Mouse (Mus musculus): Measurements from ENCODE around the gene Gm7029. TPM values are rescaled to one million over a fixed set of nuclear protein-coding genes. Genes with fewer than 3 reads are reported as not detected.
A peak's percentile ranks its signal among the peaks of the same experiment; 100 is the strongest.
"Not testable (repeated sequence)": the region's sequence is repeated elsewhere in the genome, so short reads cannot be mapped to it uniquely, and the experiment has no call there.

Gene Gm7029
- polyA plus RNA-seq, 1 experiment from 2014 or later, result not detected

DNA sequence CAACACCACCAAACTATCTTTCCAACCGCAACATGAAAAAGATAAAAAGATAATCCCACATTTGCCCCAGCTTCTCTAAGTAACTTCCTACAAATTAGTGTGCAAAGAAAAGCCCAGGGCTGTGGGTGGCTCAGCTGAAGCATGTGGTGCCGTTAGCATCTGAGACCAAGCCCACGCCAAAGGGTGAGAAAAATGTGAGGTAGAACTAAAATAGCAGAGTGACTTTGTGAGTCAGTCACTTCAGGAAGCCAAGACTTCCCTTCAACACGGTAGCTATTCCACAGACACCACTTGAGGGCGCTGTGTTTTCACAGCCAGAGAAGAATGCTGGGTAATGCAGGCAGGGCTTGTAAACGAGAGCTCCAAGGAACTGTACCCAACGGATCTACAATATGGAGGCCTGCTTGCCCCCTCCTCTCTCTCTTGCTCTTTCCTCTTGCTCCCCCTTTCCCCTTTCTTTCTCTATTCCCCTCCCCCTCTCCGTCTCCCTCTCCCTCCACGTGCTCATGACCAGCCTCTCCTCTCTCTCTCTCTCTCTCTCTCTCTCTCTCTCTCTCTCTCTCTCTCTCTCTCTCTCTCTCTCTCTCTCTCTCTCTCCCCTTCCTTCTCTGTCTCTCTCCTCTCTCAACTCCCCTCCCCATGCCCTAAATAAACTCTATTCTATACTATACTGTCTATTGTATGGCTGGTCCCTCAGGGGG, 8.2 kb upstream of the Gm7029 start:
- Histone ChIP-seq H3K4me1 (no peaks in the 10 kb centered on the region), H3K27me3 (replicated peaks) (no peaks in the 10 kb centered on the region), H3K9me3 (no peaks in the 10 kb centered on the region), H3K36me3 (replicated peaks) (no peaks in the 10 kb centered on the region), H3K27ac (no peak overlapping the region), H3K9ac (no peak overlapping the region), H3K4me2 (no peak overlapping the region), H3K4me3 (no peak overlapping the region)
- WGBS, result 40% methylated on average over 9 of the region's 9 CpGs
- ATAC-seq (replicated peaks), result no peak

- Histone ChIP-seq H3K27ac (no peak overlapping the region), H3K9me3 (no peaks in the 10 kb centered on the region), H3K4me1 (no peaks in the 10 kb centered on the region), H3K4me3 (no peak overlapping the region), H3K4me2 (no peak overlapping the region), H3K36me3 (replicated peaks) (no peaks in the 10 kb centered on the region), H3K27me3 (replicated peaks) (no peaks in the 10 kb centered on the region), H3K9ac (no peak overlapping the region)
- ATAC-seq (replicated peaks), result no peak
- WGBS, result 91% methylated on average over 11 of the region's 11 CpGs
These were observed 774 bp downstream of the Gm7029 start for GRCm38 (mm10) chr17:33874411-33874810.

DNA sequence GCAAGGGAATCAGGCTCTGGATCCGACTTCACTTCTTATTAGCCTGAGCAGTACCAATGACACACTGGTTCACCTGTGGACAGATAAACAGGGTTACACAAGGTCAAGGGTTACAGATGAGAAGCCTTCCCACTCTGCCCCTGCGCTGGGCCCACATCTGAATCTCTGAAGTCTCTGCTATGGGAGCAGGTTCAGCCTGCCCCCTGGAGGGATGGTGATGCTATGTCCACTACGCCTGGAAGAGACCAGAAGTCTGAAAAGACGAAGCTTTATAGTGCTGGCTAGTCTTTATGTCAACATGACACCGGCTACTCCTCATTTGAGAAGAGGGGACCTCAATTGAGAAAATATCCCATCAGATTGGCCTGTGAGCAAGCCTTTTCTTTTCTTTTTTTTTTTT, 2.2 kb downstream of the Gm7029 start:
- not testable (repeated sequence) for H3K36me3 ChIP-seq (replicated peaks); H3K9ac ChIP-seq; H3K4me2 ChIP-seq; H3K9me3 ChIP-seq; ATAC-seq (replicated peaks); H3K4me3 ChIP-seq; H3K27ac ChIP-seq; H3K27me3 ChIP-seq (replicated peaks); H3K4me1 ChIP-seq
- 80% methylated on average over 5 of the region's 5 CpGs for WGBS

- H3K4me2 ChIP-seq; H3K36me3 ChIP-seq (replicated peaks); ATAC-seq (replicated peaks); H3K27ac ChIP-seq; H3K4me3 ChIP-seq; H3K4me1 ChIP-seq; H3K9ac ChIP-seq; H3K27me3 ChIP-seq (replicated peaks); H3K9me3 ChIP-seq: not testable (repeated sequence)
- WGBS, result 90% methylated on average over 10 of the region's 11 CpGs
These were observed 10.7 kb downstream of the Gm7029 start for GRCm38 (mm10) chr17:33884320-33884719.

DNA sequence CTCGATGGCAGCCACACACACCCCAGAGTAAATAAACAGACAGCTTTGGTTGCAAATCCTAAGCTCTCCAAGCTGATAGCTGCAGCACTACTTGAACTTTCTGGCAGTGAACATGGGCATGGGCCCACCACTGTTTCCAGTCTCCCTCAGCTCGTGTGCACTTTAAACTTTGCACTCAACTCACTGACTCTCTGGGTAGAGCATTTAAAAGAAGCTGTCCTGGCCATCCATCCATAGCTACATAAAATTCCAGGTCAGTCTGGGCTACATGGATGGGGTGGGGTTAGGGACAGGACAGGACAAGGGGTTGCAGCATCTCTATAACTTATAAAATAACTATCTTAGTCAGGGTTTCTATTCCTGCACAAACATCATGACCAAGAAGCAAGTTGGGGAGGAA, 14.2 kb downstream of the Gm7029 start:
- H3K36me3 ChIP-seq (replicated peaks); H3K9me3 ChIP-seq: not testable (repeated sequence)
- 82% methylated on average over 2 of the region's 2 CpGs for WGBS

DNA sequence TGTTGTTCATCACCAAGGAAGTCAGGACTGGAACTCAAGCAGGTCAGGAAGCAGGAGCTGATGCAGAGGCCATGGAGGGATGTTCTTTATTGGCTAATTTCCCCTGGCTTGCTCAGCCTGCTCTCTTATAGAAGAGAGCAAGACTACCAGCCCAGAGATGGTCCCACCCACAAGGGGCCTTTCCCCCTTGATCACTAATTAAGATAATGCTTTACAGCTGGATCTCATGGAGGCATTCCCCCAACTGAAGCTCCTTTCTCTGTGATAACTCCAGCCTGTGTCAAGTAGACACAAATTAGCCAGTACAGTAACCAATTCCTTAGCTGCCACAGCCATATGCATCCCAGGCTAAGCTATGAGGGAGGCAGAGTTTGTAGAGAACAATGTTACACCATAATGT, 14.6 kb downstream of the Gm7029 start:
- not testable (repeated sequence) for H3K36me3 ChIP-seq (replicated peaks); H3K27ac ChIP-seq; H3K4me3 ChIP-seq; H3K9me3 ChIP-seq; H3K4me1 ChIP-seq; H3K9ac ChIP-seq; H3K4me2 ChIP-seq; ATAC-seq (replicated peaks); H3K27me3 ChIP-seq (replicated peaks)

More for the DNA sequence above, 14.2 kb downstream of the Gm7029 start:
- H3K27me3 ChIP-seq (replicated peaks); H3K4me1 ChIP-seq; H3K4me3 ChIP-seq; H3K27ac ChIP-seq; H3K4me2 ChIP-seq; ATAC-seq (replicated peaks); H3K9ac ChIP-seq: not testable (repeated sequence)

DNA sequence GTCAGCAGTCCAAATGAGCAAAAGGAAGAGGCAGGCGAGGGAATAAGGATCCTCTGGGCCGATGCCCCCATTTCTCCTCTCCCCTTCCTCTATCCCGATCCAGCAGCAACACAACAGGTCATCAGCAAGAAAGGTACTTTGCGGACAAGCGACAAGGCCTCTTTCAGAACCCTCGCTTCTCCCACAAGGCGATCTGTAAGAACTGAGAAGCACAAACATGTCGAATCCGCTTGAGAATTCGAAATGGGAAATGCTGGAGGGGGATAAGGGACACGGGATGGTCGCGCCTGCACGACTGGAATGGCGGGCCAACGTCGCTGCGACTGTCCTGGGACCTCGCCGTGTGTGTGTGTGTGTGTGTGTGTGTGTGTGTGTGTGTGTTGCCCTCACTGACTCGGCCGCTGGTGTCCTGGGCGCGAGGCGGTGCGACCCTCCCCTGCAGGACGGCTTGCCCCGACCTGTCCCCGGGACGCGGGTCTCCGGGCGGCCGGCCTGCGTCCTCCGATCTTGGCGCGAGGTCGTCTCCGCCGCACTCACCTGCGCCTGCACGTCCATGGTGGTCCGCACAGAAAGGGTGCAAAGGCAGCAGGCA, 16.4 kb downstream of the Gm7029 start:
- H3K27ac ChIP-seq; ATAC-seq (replicated peaks); H3K9me3 ChIP-seq; H3K27me3 ChIP-seq (replicated peaks); H3K36me3 ChIP-seq (replicated peaks); H3K4me1 ChIP-seq: not testable (repeated sequence)
- Histone ChIP-seq H3K4me3 (peak overlapping the region; percentile 61), H3K4me2 (peak overlapping the region; percentile 84), H3K9ac (peak overlapping the region; percentile 32)
- WGBS, result under 1% methylated on average over 44 of the region's 44 CpGs

GRCm38 (mm10) chr17:33890533-33891059, 17.0 kb downstream of the Gm7029 start, which contains the start of gene Kifc1:
Gene Kifc1, minus strand, starts transcription at chr17:33890661.
- Histone ChIP-seq H3K4me1 (peaks cover 7% of the 10 kb centered on the region), H3K9me3 (no peaks in the 10 kb centered on the region), H3K36me3 (replicated peaks) (no peaks in the 10 kb centered on the region), H3K4me2 (peak within 1 kb of the TSS; percentile 84), H3K4me3 (peak within 1 kb of the TSS; percentile 61), H3K27ac (no peak within 1 kb of the TSS), H3K27me3 (replicated peaks) (no peaks in the 10 kb centered on the region), H3K9ac (peak within 1 kb of the TSS; percentile 32)
- peak; percentile 100 for ATAC-seq (replicated peaks)
- WGBS, result under 1% methylated on average over 48 of the region's 49 CpGs

DNA sequence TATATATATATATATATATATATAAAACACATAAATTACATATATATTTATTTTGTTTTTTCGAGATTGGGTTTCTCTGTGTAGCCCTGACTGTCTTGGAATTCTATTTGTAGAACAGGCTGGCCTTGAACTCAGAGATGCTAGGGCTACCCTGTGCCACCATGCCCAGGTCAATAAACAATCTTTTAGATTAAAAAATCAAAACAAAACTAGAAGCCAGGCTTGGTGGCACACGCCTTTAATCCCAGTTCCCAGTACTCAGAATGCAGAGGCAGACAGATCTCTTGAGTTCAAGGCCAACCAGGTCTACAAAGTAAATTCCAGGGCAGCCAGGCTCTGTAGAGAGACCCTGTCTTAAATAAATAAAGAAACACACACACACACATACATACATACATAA, 17.7 kb downstream of the Gm7029 start:
- peaks cover 7% of the 10 kb centered on the region for H3K4me1 ChIP-seq
- no peaks in the 10 kb centered on the region for H3K27me3 ChIP-seq (replicated peaks)
- H3K27ac ChIP-seq, result no peak overlapping the region
- no peaks in the 10 kb centered on the region for H3K9me3 ChIP-seq
- H3K4me2 ChIP-seq, result no peak overlapping the region
- 69% methylated on average over 2 of the region's 2 CpGs for WGBS
- no peak for ATAC-seq (replicated peaks)
- H3K4me3 ChIP-seq, result no peak overlapping the region
- H3K36me3 ChIP-seq (replicated peaks), result no peaks in the 10 kb centered on the region
- no peak overlapping the region for H3K9ac ChIP-seq

GRCm38 (mm10) chr17:33891892-33892291, 18.3 kb downstream of the Gm7029 start:
- 70% methylated on average over 6 of the region's 6 CpGs for WGBS
- H3K4me3 ChIP-seq; ATAC-seq (replicated peaks); H3K9ac ChIP-seq; H3K9me3 ChIP-seq; H3K27me3 ChIP-seq (replicated peaks); H3K4me1 ChIP-seq; H3K27ac ChIP-seq; H3K4me2 ChIP-seq; H3K36me3 ChIP-seq (replicated peaks): not testable (repeated sequence)

DNA sequence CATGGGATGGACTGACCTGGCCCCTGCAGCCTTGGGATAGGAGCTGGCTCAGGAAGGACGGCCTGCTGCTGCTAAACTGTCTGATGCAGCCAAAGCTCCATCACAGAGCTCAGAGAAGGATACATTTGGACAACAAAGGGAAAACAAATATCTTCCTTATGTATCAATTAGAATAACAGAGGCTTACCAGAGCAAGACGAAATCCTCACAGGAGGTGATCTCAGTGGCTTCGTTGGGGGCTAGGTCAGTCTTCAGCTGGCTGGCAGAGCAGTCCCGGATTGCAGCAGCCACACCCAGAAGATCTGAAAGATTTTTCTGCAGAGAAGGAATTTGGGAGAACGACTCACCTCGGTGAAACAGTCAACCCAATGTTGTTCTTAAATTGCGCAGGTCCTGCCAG, 18.8 kb downstream of the Gm7029 start:
- no peak for ATAC-seq (replicated peaks)
- no peaks in the 10 kb centered on the region for H3K36me3 ChIP-seq (replicated peaks)
- H3K9ac ChIP-seq, result no peak overlapping the region
- no peak overlapping the region for H3K27ac ChIP-seq
- 14% methylated on average over 7 of the region's 7 CpGs for WGBS
- no peaks in the 10 kb centered on the region for H3K27me3 ChIP-seq (replicated peaks)
- H3K4me1 ChIP-seq, result peaks cover 7% of the 10 kb centered on the region
- H3K4me3 ChIP-seq, result no peak overlapping the region
- no peak overlapping the region for H3K4me2 ChIP-seq
- no peaks in the 10 kb centered on the region for H3K9me3 ChIP-seq

- 75% methylated on average over 4 of the region's 4 CpGs for WGBS
- not testable (repeated sequence) for ATAC-seq (replicated peaks)
These were observed 19.4 kb downstream of the Gm7029 start for GRCm38 (mm10) chr17:33893011-33893410.

More at GRCm38 (mm10) chr17:33893011-33893410, 19.4 kb downstream of the Gm7029 start:
- H3K27ac ChIP-seq; H3K9ac ChIP-seq; H3K36me3 ChIP-seq (replicated peaks); H3K27me3 ChIP-seq (replicated peaks); H3K4me1 ChIP-seq; H3K4me3 ChIP-seq; H3K4me2 ChIP-seq; H3K9me3 ChIP-seq: not testable (repeated sequence)
